Mouse (Mus musculus) liver, embryonic 16.5 days (tissue): ENCODE results near the gene Aco2. TPM values are rescaled to one million over a fixed set of nuclear protein-coding genes. Genes with fewer than 3 reads are reported as not detected.

ENCODE experiments used
- ATAC-seq: fragments of 200-750 bp; cut with Nextera tagmentation; 2 replicates; pipeline ENCODE4 v1.8.0; 2017; ENCODE audit warnings: low read depth, mild to moderate bottlenecking, moderate number of reproducible peaks, moderate library complexity
- H3K27ac ChIP-seq: fragments of 300-500 bp; sonication (generic); 2 replicates; pipeline ENCODE4 v1.5.1; 2014; ENCODE audit warnings: mild to moderate bottlenecking, low read length
- H3K27me3 ChIP-seq: fragments of 300-500 bp; sonication (generic); 2 replicates; pipeline ENCODE4 v1.6.1; 2014; ENCODE audit warnings: low read depth, low read length, mixed read lengths; ENCODE audit not compliant: control insufficient read depth, insufficient read depth
- H3K36me3 ChIP-seq: fragments of 300-500 bp; sonication (generic); 2 replicates; pipeline ENCODE4 v1.6.1; 2014; ENCODE audit warnings: mild to moderate bottlenecking; ENCODE audit not compliant: control insufficient read depth, insufficient read depth
- H3K4me1 ChIP-seq: fragments of 300-500 bp; sonication (generic); 2 replicates; pipeline ENCODE4 v1.6.1; 2014; ENCODE audit warnings: low read depth, low read length, mixed read lengths; ENCODE audit not compliant: control insufficient read depth
- H3K4me2 ChIP-seq: fragments of 300-500 bp; sonication (generic); 2 replicates; pipeline ENCODE4 v1.6.1; 2014; ENCODE audit warnings: low read depth, low read length, mixed read lengths
- H3K4me3 ChIP-seq: fragments of 300-500 bp; sonication (generic); 2 replicates; pipeline ENCODE4 v1.5.1; 2014; ENCODE audit warnings: low read depth, mild to moderate bottlenecking, low read length
- H3K9ac ChIP-seq: fragments of 300-500 bp; sonication (generic); 2 replicates; pipeline ENCODE4 v1.6.1; 2014; ENCODE audit warnings: low read depth, low read length
- H3K9me3 ChIP-seq: fragments of 300-500 bp; sonication (generic); replicated peaks from 2 replicates; pipeline ENCODE4 v1.6.1; 2016; ENCODE audit warnings: low read length; ENCODE audit not compliant: control insufficient read depth
- whole genome bisulfite sequencing: fragments of 180-500 bp; shearing (Covaris S2); extraction: QIAGEN DNeasy Blood & Tissue Kit; methylation state at CpG from one replicate; pipeline ENCODE4 v1.1.7; 2014; ENCODE audit not compliant: insufficient replicate concordance; 5-methylcytosine and 5-hydroxymethylcytosine counted together
- polyA plus RNA-seq: library from polyadenylated mRNA; unstranded; fragments of >200 nt; fragmentation: Nextera tagmentation; extraction: Ambion mirVana; gene quantifications from 2 replicates; pipeline ENCODE4 v1.2.1, GENCODE M21; 2015

Gene Aco2
- polyA plus RNA-seq, 1 experiment from 2014 or later = 114 TPM

- H3K9me3 ChIP-seq = no peaks in the 10 kb centered on the region
- no peak overlapping the region for H3K27ac ChIP-seq
- 0 out of 2 replicates have a peak, but pooled peaks cover under 1% of the 10 kb centered on the region for H3K27me3 ChIP-seq
- no peaks in the 10 kb centered on the region for H3K36me3 ChIP-seq
- no peak overlapping the region for H3K4me3 ChIP-seq
- WGBS = 69% methylated on average over 7 of the region's 7 CpGs
- no peak for ATAC-seq
- H3K9ac ChIP-seq = no peak overlapping the region
- peaks cover 7% of the 10 kb centered on the region for H3K4me1 ChIP-seq
- no peak overlapping the region for H3K4me2 ChIP-seq
Measured at GRCm38 (mm10) chr15:81842275-81842674, 29.8 kb upstream of the Aco2 start.

GRCm38 (mm10) chr15:81845033-81845625 is 27.0 kb upstream of the Aco2 start:
- no peaks in the 10 kb centered on the region for H3K9me3 ChIP-seq
- no peak overlapping the region for H3K9ac ChIP-seq
- no peak overlapping the region for H3K27ac ChIP-seq
- ATAC-seq = no peak
- H3K27me3 ChIP-seq = no peaks in the 10 kb centered on the region
- H3K4me3 ChIP-seq = no peak overlapping the region
- WGBS = 68% methylated on average over 5 of the region's 5 CpGs
- peaks cover 7% of the 10 kb centered on the region for H3K36me3 ChIP-seq
- H3K4me2 ChIP-seq = no peak overlapping the region
- H3K4me1 ChIP-seq = peaks cover 5% of the 10 kb centered on the region

- Histone ChIP-seq H3K4me1 (peaks cover 5% of the 10 kb centered on the region), H3K4me2 (no peak overlapping the region), H3K27me3 (no peaks in the 10 kb centered on the region), H3K9ac (no peak overlapping the region), H3K36me3 (peaks cover 10% of the 10 kb centered on the region), H3K4me3 (no peak overlapping the region), H3K9me3 (no peaks in the 10 kb centered on the region), H3K27ac (no peak overlapping the region)
- ATAC-seq = peak; percentile 66
- 35% methylated on average over 4 of the region's 4 CpGs for WGBS
Measured at GRCm38 (mm10) chr15:81845724-81846123, 26.4 kb upstream of the Aco2 start.

- Histone ChIP-seq H3K36me3 (peaks cover 20% of the 10 kb centered on the region), H3K4me3 (no peak overlapping the region), H3K9me3 (no peaks in the 10 kb centered on the region), H3K9ac (no peak overlapping the region), H3K4me2 (no peak overlapping the region), H3K27ac (no peak overlapping the region), H3K4me1 (peaks cover 5% of the 10 kb centered on the region), H3K27me3 (no peaks in the 10 kb centered on the region)
- ATAC-seq = no peak
- WGBS = 85% methylated on average over 9 of the region's 9 CpGs
Measured at GRCm38 (mm10) chr15:81846755-81847154, 25.4 kb upstream of the Aco2 start.

- no peak overlapping the region for H3K4me3 ChIP-seq
- H3K4me1 ChIP-seq = peaks cover 5% of the 10 kb centered on the region
- peaks cover 22% of the 10 kb centered on the region for H3K36me3 ChIP-seq
- H3K27me3 ChIP-seq = no peaks in the 10 kb centered on the region
- no peak overlapping the region for H3K9ac ChIP-seq
- no peaks in the 10 kb centered on the region for H3K9me3 ChIP-seq
- 71% methylated on average over 4 of the region's 4 CpGs for WGBS
- no peak for ATAC-seq
- H3K27ac ChIP-seq = no peak overlapping the region
- no peak overlapping the region for H3K4me2 ChIP-seq
Measured at GRCm38 (mm10) chr15:81847161-81847560, 24.9 kb upstream of the Aco2 start.

GRCm38 (mm10) chr15:81847861-81848260 is 24.2 kb upstream of the Aco2 start:
- H3K4me2 ChIP-seq = no peak overlapping the region
- no peaks in the 10 kb centered on the region for H3K9me3 ChIP-seq
- no peak overlapping the region for H3K4me3 ChIP-seq
- H3K4me1 ChIP-seq = peaks cover 5% of the 10 kb centered on the region
- whole genome bisulfite sequencing = 84% methylated on average over 5 of the region's 5 CpGs
- H3K36me3 ChIP-seq = peaks cover 22% of the 10 kb centered on the region
- H3K9ac ChIP-seq = no peak overlapping the region
- H3K27ac ChIP-seq = no peak overlapping the region
- no peak for ATAC-seq
- no peaks in the 10 kb centered on the region for H3K27me3 ChIP-seq

- WGBS = 32% methylated on average over 7 of the region's 7 CpGs
- Histone ChIP-seq H3K4me3 (no peak overlapping the region), H3K27ac (no peak overlapping the region), H3K4me1 (peaks cover 5% of the 10 kb centered on the region), H3K36me3 (peaks cover 22% of the 10 kb centered on the region), H3K9me3 (no peaks in the 10 kb centered on the region), H3K4me2 (no peak overlapping the region), H3K27me3 (no peaks in the 10 kb centered on the region), H3K9ac (no peak overlapping the region)
- peak; percentile 55; the same call in 1 of the 2 replicates for ATAC-seq
Measured at GRCm38 (mm10) chr15:81848301-81848700, 23.8 kb upstream of the Aco2 start.

GRCm38 (mm10) chr15:81849104-81849503 is 23.0 kb upstream of the Aco2 start:
- peaks cover 22% of the 10 kb centered on the region for H3K36me3 ChIP-seq
- H3K9ac ChIP-seq = no peak overlapping the region
- no peak overlapping the region for H3K27ac ChIP-seq
- no peak overlapping the region for H3K4me2 ChIP-seq
- ATAC-seq = no peak
- no peaks in the 10 kb centered on the region for H3K9me3 ChIP-seq
- no peak overlapping the region for H3K4me3 ChIP-seq
- H3K27me3 ChIP-seq = no peaks in the 10 kb centered on the region
- 71% methylated on average over 9 of the region's 9 CpGs for WGBS
- peaks cover 8% of the 10 kb centered on the region for H3K4me1 ChIP-seq

GRCm38 (mm10) chr15:81850718-81851117 is 21.4 kb upstream of the Aco2 start:
- Histone ChIP-seq H3K9me3 (no peaks in the 10 kb centered on the region), H3K4me1 (peaks cover 13% of the 10 kb centered on the region), H3K9ac (no peak overlapping the region), H3K4me3 (no peak overlapping the region), H3K27me3 (no peaks in the 10 kb centered on the region), H3K36me3 (peaks cover 22% of the 10 kb centered on the region), H3K4me2 (no peak overlapping the region), H3K27ac (no peak overlapping the region)
- no peak for ATAC-seq
- 81% methylated on average over 14 of the region's 14 CpGs for WGBS
